1 mouse cellular context compared by ENCODE assay signal in genomic region chr7:29154018-29154720, GRCm38 (mm10).
TF ChIP-seq lines count a peak whose summit lies in the region.

No protein-coding gene starts in this region.

TF ChIP-seq in MEL, 35 proteins besides CTCF, POLR2A, EP300 and RAD21:
- no peak for TF ChIP-seq SIN3A (IDR thresholded peaks at IDR 0.05; ENCODE audit: low read length)
- no peak for TF ChIP-seq KAT2A (conservative IDR thresholded peaks at IDR 0.05; ENCODE audit: low read depth, low read length)
- TF ChIP-seq SMC3 (IDR thresholded peaks at IDR 0.05; ENCODE audit: low read depth, low read length) = peak; percentile 22; the same call in 1 of the 2 replicates
- TF ChIP-seq ZNF384 (IDR thresholded peaks at IDR 0.05; ENCODE audit: low read depth, low read length) = no peak
- TF ChIP-seq TBP (IDR thresholded peaks at IDR 0.05; ENCODE audit: low read depth, low read length) = no peak
- TF ChIP-seq MYC (IDR thresholded peaks at IDR 0.05; ENCODE audit: low read depth, low read length) = no peak
- TF ChIP-seq MXI1 (IDR thresholded peaks at IDR 0.05; ENCODE audit: low read depth, low read length) = no peak
- no peak for TF ChIP-seq MAFK (IDR thresholded peaks at IDR 0.05; ENCODE audit: borderline replicate concordance, low read depth, low read length)
